Mouse (Mus musculus) thymus, adult 2 months (tissue): ENCODE measurements around the gene Ptgdr. TPM values are rescaled to one million over a fixed set of nuclear protein-coding genes. Genes with fewer than 3 reads are reported as not detected.
"Not testable (repeated sequence)": the region's sequence is repeated elsewhere in the genome, so short reads cannot be mapped to it uniquely, and the experiment has no call there.

Experiments
- DNase-seq: peaks from one replicate; pipeline ENCODE4 v3.0.0; 2021
- H3K27ac ChIP-seq: fragments of 200-500 bp; 2 replicates; pipeline ENCODE4 v1.5.1; 2012; ENCODE audit warnings: low read length, control low read depth; ENCODE audit not compliant: control insufficient read depth, insufficient read depth
- H3K27me3 ChIP-seq: fragments of 200-500 bp; 2 replicates; pipeline ENCODE4 v1.6.1; 2012; ENCODE audit warnings: mild to moderate bottlenecking, low read length, moderate library complexity, mixed read lengths; ENCODE audit not compliant: control insufficient read depth, insufficient read depth
- H3K36me3 ChIP-seq: fragments of 200-500 bp; 2 replicates; pipeline ENCODE4 v1.6.1; 2012; ENCODE audit warnings: mild to moderate bottlenecking, low read length, moderate library complexity; ENCODE audit not compliant: control insufficient read depth, insufficient read depth
- H3K4me1 ChIP-seq: fragments of 200-500 bp; replicated peaks from 2 replicates; pipeline ENCODE4 v1.6.1; 2012; ENCODE audit warnings: low read length; ENCODE audit not compliant: control insufficient read depth, insufficient read depth
- H3K4me3 ChIP-seq: fragments of 200-500 bp; 2 replicates; pipeline ENCODE4 v1.5.1; 2012; ENCODE audit warnings: mild to moderate bottlenecking, low read length, control low read depth, moderate library complexity; ENCODE audit not compliant: control insufficient read depth, insufficient read depth
- CTCF ChIP-seq: fragments of 200-500 bp; IDR thresholded peaks from 2 replicates; pipeline ENCODE4 v1.5.1; 2012; ENCODE audit warnings: mild to moderate bottlenecking, control low read depth, low read length, moderate library complexity, borderline replicate concordance; ENCODE audit not compliant: control insufficient read depth, poor library complexity, insufficient read depth; ENCODE audit errors: extremely low read depth
- POLR2A ChIP-seq: fragments of 200-500 bp; IDR thresholded peaks from 2 replicates; pipeline ENCODE4 v1.6.1; 2012; ENCODE audit warnings: mild to moderate bottlenecking, low read length, control low read depth, moderate library complexity; ENCODE audit not compliant: control insufficient read depth, poor library complexity, insufficient read depth; ENCODE audit errors: extremely low read depth
- WGBS: fragments of 180-500 bp; shearing (Covaris S2); methylation state at CpG from one replicate; pipeline ENCODE4 v1.1.7; 2018; 5-methylcytosine and 5-hydroxymethylcytosine counted together
- polyA plus RNA-seq: library from polyadenylated mRNA; depleted of rRNA; stranded (reverse); fragments of >200 nt; gene quantifications from 2 replicates; pipeline ENCODE4 v1.2.3, GENCODE M21; 2012; rRNA removed

Gene Ptgdr
- polyA plus RNA-seq, 1 experiment = 0.66 TPM

- 76% methylated on average over 1 of the region's 1 CpGs for WGBS
- no peak overlapping the region for H3K27ac ChIP-seq
- H3K36me3 ChIP-seq = no peaks in the 10 kb centered on the region
- no peak for TF ChIP-seq CTCF
- TF ChIP-seq POLR2A = no peak
- H3K4me1 ChIP-seq = no peaks in the 10 kb centered on the region
- no peak for DNase-seq
- no peaks in the 10 kb centered on the region for H3K27me3 ChIP-seq
- no peak overlapping the region for H3K4me3 ChIP-seq
Measured at GRCm38 (mm10) chr14:44838685-44839084, 20.5 kb downstream of the Ptgdr start.

DNA sequence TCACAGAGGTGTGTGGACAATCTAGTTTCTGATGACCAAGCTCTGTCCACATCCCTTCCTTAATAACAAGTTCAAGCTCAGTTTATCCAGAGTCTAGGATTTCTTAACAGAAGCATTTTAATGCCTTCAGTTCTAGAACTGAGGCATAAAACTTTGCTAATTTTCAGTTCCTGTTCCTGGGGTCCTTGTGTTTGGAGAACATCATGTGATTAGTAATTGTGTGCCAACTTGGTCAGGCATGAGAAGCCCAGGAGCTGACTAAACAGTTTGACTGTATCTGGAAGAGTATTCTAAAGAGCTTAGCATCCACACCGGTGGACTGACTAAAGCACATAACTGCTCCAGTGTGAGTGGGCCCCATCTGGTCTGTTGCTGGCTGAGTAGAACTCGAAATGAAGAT, 24.0 kb downstream of the Ptgdr start:
- no peak for TF ChIP-seq POLR2A
- no peak for TF ChIP-seq CTCF
- Histone ChIP-seq H3K4me3 (no peak overlapping the region), H3K36me3 (no peaks in the 10 kb centered on the region), H3K27ac (no peak overlapping the region), H3K27me3 (no peaks in the 10 kb centered on the region), H3K4me1 (no peaks in the 10 kb centered on the region)
- 80% methylated on average over 2 of the region's 2 CpGs for WGBS
- DNase-seq = no peak

GRCm38 (mm10) chr14:44834134-44834533, 25.0 kb downstream of the Ptgdr start:
- not testable (repeated sequence) for H3K36me3 ChIP-seq, H3K4me1 ChIP-seq, H3K27me3 ChIP-seq, DNase-seq, H3K4me3 ChIP-seq, H3K27ac ChIP-seq
- WGBS = 90% methylated on average over 3 of the region's 3 CpGs

DNA sequence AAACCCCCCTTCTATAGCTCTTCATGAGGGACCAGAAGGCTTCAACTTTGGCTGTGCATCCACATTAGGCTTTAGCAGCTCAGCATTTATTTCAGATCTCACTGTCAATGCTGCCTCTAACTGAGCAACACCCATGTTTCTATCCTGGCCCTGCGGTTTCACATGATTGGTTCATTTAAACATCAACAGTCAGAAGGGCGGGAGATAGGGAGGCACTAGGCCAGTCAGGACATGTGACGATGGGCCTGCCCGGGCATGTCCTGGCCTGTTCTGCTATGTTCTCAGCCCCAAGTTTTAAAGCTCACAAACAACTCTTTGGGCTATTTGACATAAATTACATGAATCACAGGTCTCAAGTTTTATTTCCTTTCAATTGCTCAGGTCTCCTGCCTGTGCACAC, 26.1 kb downstream of the Ptgdr start:
- not testable (repeated sequence) for H3K36me3 ChIP-seq, H3K4me1 ChIP-seq, H3K27me3 ChIP-seq, H3K27ac ChIP-seq, H3K4me3 ChIP-seq, DNase-seq
- 95% methylated on average over 4 of the region's 4 CpGs for WGBS

- Histone ChIP-seq H3K27ac (no peak overlapping the region), H3K4me1 (no peaks in the 10 kb centered on the region), H3K4me3 (no peak overlapping the region), H3K36me3 (no peaks in the 10 kb centered on the region), H3K27me3 (no peaks in the 10 kb centered on the region)
- TF ChIP-seq CTCF (no peak), POLR2A (no peak)
- 69% methylated on average over 4 of the region's 4 CpGs for WGBS
- no peak for DNase-seq
Measured at GRCm38 (mm10) chr14:44827736-44828135, 31.4 kb downstream of the Ptgdr start.

DNA sequence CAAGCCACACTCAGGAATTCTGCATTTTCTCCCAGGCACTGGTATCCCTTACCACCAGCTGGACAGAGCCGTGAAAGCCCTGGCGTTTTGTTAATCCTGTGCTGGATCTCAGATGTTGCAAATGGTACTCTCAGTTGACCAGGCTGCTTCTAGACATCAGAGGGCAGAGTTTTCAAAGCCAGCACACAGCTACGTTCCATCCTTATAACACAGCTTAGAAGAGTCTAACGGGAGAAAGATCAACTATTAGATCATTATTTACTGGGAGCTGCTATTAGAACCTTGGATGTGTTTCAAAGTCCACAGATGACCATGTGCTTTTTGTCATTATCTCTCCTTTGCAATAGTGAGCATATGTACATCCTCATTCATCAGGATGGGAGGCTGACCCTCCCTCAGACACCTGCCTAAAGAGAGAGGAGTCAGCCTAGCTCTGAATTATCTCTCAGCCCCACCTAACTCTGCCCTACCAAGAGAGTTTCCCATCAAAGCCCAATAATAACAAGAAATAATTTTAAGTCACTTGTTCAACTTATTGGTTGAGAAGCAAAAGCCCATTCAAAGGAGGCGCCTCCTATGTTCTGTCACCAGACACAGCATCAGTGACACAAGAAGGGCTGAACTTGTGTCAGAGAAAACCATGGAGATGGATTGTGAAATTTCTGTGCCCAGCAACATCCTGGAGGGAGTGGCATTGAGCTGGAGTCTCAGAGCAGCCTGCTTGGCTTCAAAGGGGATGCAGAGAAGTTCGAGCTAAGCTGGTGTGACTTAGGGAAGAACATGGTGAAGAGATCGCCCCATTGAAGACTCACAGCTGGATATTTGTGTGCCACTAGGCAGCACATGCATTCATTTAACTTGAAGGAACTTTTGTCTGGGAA, 37.8 kb downstream of the Ptgdr start:
- no peak for DNase-seq
- H3K36me3 ChIP-seq = no peaks in the 10 kb centered on the region
- no peak overlapping the region for H3K27ac ChIP-seq
- H3K4me1 ChIP-seq = no peaks in the 10 kb centered on the region
- TF ChIP-seq CTCF = no peak
- TF ChIP-seq POLR2A = no peak
- H3K4me3 ChIP-seq = no peak overlapping the region
- 84% methylated on average over 7 of the region's 7 CpGs for WGBS
- H3K27me3 ChIP-seq = no peaks in the 10 kb centered on the region

DNA sequence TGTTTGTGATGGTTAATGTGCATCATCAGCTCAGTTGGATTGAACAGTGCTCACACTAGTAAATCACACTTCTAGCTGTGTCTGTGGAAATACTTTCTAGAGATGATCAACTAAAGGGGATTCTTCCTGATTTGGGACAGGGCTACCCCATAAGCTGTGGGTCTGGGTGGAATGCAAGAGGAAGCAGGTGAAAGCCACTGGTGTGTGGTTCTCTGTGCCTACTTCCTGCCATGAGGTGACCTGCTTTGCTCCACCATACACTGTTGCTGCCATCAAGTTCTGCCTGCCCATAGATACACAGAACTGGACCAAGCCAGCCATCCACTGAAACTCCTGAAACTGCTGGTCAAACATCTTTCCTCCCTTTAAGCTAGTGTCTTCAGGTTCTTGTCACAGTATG, 46.0 kb downstream of the Ptgdr start:
- H3K27me3 ChIP-seq, H3K4me3 ChIP-seq, H3K4me1 ChIP-seq, H3K27ac ChIP-seq, DNase-seq, H3K36me3 ChIP-seq: not testable (repeated sequence)

Other genes starting within 250 kb of the Ptgdr start
- gene Gm5624, start 231.4 kb downstream of the Ptgdr start, polyA plus RNA-seq = not detected in 2 replicates
- not detected in 2 replicates for gene Gm8257, start 152.9 kb downstream of the Ptgdr start, polyA plus RNA-seq
- gene Gm8267, start 109.0 kb downstream of the Ptgdr start, polyA plus RNA-seq = not detected in 2 replicates
- gene Ptger2, start 128.8 kb upstream of the Ptgdr start, polyA plus RNA-seq = 1.9 and 2.1 TPM in 2 replicates